Mouse (Mus musculus) CH12.LX (cell line): ENCODE results near the gene Ank3. TPM values are rescaled to one million over a fixed set of nuclear protein-coding genes. Genes with fewer than 3 reads are reported as not detected.

Source experiments
- DNase-seq: peaks from one replicate; pipeline ENCODE4 v3.0.0-alpha.2; 2013; ENCODE audit errors: extremely low read depth
- H3K27ac ChIP-seq: 2 replicates; pipeline ENCODE4 v1.5.1; 2012; ENCODE audit warnings: low read depth, mild to moderate bottlenecking, control low read depth, moderate library complexity; ENCODE audit not compliant: insufficient read depth
- H3K27me3 ChIP-seq: replicated peaks from 2 replicates; pipeline ENCODE3; 2012; ENCODE audit warnings: inconsistent platforms
- H3K36me3 ChIP-seq, 2 experiments: replicated peaks in 1 of 2; 2 replicates each; pipeline versions ENCODE3 to v1.6.1; 2012; ENCODE audit warnings: inconsistent platforms in 1 of 2, low read length in 1 of 2, mild to moderate bottlenecking in 1 of 2, mixed read lengths in 1 of 2, moderate library complexity in 1 of 2; ENCODE audit not compliant: control insufficient read depth in 1 of 2, insufficient read depth in 1 of 2
- H3K4me1 ChIP-seq, 2 experiments: 2 replicates each; pipeline ENCODE4 v1.6.1; 2012; ENCODE audit warnings: inconsistent platforms in 1 of 2, moderate library complexity in 1 of 2; ENCODE audit not compliant: insufficient read depth in 2 of 2, control insufficient read depth in 1 of 2
- H3K4me2 ChIP-seq: 2 replicates; pipeline ENCODE4 v1.6.1; 2012; ENCODE audit warnings: low read depth, mild to moderate bottlenecking, control low read depth; ENCODE audit not compliant: poor library complexity, insufficient read depth, severe bottlenecking
- H3K4me3 ChIP-seq, 3 experiments: fragments of 150-350 bp in 1 of 3; sonication (generic) in 1 of 3; replicated peaks in 1 of 3; 2 replicates each; pipeline versions ENCODE3 to v1.5.1; 2011 to 2012; ENCODE audit warnings: low read depth in 2 of 3, low read length in 2 of 3, mild to moderate bottlenecking in 2 of 3, moderate library complexity in 2 of 3, control low read depth in 1 of 3, improper control_type of control experiment in 1 of 3, inconsistent platforms in 1 of 3, mixed read lengths in 1 of 3; ENCODE audit not compliant: poor library complexity in 1 of 3
- H3K79me2 ChIP-seq: replicated peaks from 2 replicates; pipeline ENCODE4 v1.6.1; 2012; ENCODE audit warnings: mild to moderate bottlenecking, moderate library complexity; ENCODE audit not compliant: control insufficient read depth, poor library complexity, insufficient read depth, severe bottlenecking; ENCODE audit errors: extremely low read depth
- H3K9ac ChIP-seq: 2 replicates; pipeline ENCODE4 v1.6.1; 2012; ENCODE audit warnings: low read depth, mild to moderate bottlenecking, control low read depth, moderate library complexity; ENCODE audit not compliant: insufficient read depth
- H3K9me3 ChIP-seq: replicated peaks from 2 replicates; pipeline ENCODE3; 2012; ENCODE audit warnings: low read length, inconsistent platforms, mixed read lengths
- BHLHE40 ChIP-seq: IDR thresholded peaks from 2 replicates; pipeline ENCODE4 v1.6.1; 2011; ENCODE audit warnings: mild to moderate bottlenecking, low read depth, low read length, improper control_type of control experiment
- CHD1 ChIP-seq: IDR thresholded peaks from 2 replicates; pipeline ENCODE4 v1.6.1; 2012; ENCODE audit warnings: low read depth, low read length, improper control_type of control experiment, inconsistent platforms
- CTCF ChIP-seq, 2 experiments: IDR thresholded peaks in 1 of 2; conservative IDR thresholded peaks in 1 of 2; 2 replicates each; pipeline ENCODE4 v1.5.1; 2011 to 2012; ENCODE audit warnings: low read depth in 2 of 2, low read length in 2 of 2, improper control_type of control experiment in 1 of 2, inconsistent platforms in 1 of 2, mild to moderate bottlenecking in 1 of 2, moderate library complexity in 1 of 2
- E2F4 ChIP-seq: IDR thresholded peaks from 2 replicates; pipeline ENCODE4 v1.6.1; 2011; ENCODE audit warnings: low read depth, low read length, improper control_type of control experiment; ENCODE audit not compliant: insufficient replicate concordance
- ELF1 ChIP-seq: IDR thresholded peaks from 2 replicates; pipeline ENCODE4 v1.6.1; 2014; ENCODE audit warnings: low read depth, mild to moderate bottlenecking, inconsistent platforms, low read length, improper control_type of control experiment
- EP300 ChIP-seq: IDR thresholded peaks from 2 replicates; pipeline ENCODE4 v1.6.1; 2011; ENCODE audit warnings: low read length, improper control_type of control experiment
- ETS1 ChIP-seq: conservative IDR thresholded peaks from 2 replicates; pipeline ENCODE4 v1.6.1; 2012; ENCODE audit warnings: low read depth, mild to moderate bottlenecking, inconsistent platforms, low read length, improper control_type of control experiment, moderate library complexity
- HCFC1 ChIP-seq: IDR thresholded peaks from 2 replicates; pipeline ENCODE4 v1.6.1; 2012; ENCODE audit warnings: low read depth, mild to moderate bottlenecking, inconsistent platforms, low read length, improper control_type of control experiment
- IRF4 ChIP-seq: IDR thresholded peaks from 2 replicates; pipeline ENCODE4 v1.6.1; 2014; ENCODE audit warnings: low read depth, mild to moderate bottlenecking, inconsistent platforms, low read length, improper control_type of control experiment
- JUND ChIP-seq: conservative IDR thresholded peaks from 2 replicates; pipeline ENCODE4 v1.6.1; 2011; ENCODE audit warnings: low read depth, low read length, improper control_type of control experiment
- MAX ChIP-seq: IDR thresholded peaks from 2 replicates; pipeline ENCODE4 v1.6.1; 2011; ENCODE audit warnings: low read length, improper control_type of control experiment
- MAZ ChIP-seq: IDR thresholded peaks from 2 replicates; pipeline ENCODE4 v1.6.1; 2012; ENCODE audit warnings: low read depth, mild to moderate bottlenecking, inconsistent platforms, low read length, improper control_type of control experiment, moderate library complexity
- MEF2A ChIP-seq: IDR thresholded peaks from 2 replicates; pipeline ENCODE4 v1.6.1; 2014; ENCODE audit warnings: low read depth, mild to moderate bottlenecking, inconsistent platforms, low read length, improper control_type of control experiment, borderline replicate concordance
- MXI1 ChIP-seq: IDR thresholded peaks from 2 replicates; pipeline ENCODE4 v1.6.1; 2011; ENCODE audit warnings: mild to moderate bottlenecking, low read depth, low read length, improper control_type of control experiment
- NRF1 ChIP-seq: IDR thresholded peaks from 2 replicates; pipeline ENCODE4 v1.6.1; 2014; ENCODE audit warnings: low read depth, mild to moderate bottlenecking, inconsistent platforms, low read length, improper control_type of control experiment, moderate library complexity
- POLR2A ChIP-seq: IDR thresholded peaks from 2 replicates; pipeline ENCODE4 v1.6.1; 2011; ENCODE audit warnings: low read depth, mild to moderate bottlenecking, improper control_type of control experiment, low read length
- POLR2AphosphoS2 ChIP-seq: IDR thresholded peaks from 2 replicates; pipeline ENCODE4 v1.6.1; 2011; ENCODE audit warnings: low read depth, low read length, improper control_type of control experiment
- RCOR1 ChIP-seq: conservative IDR thresholded peaks from 2 replicates; pipeline ENCODE4 v1.6.1; 2012; ENCODE audit warnings: low read depth, mild to moderate bottlenecking, inconsistent platforms, low read length, improper control_type of control experiment
- SIN3A ChIP-seq: IDR thresholded peaks from 2 replicates; pipeline ENCODE4 v1.6.1; 2012; ENCODE audit warnings: low read length, improper control_type of control experiment, inconsistent platforms
- SMC3 ChIP-seq: IDR thresholded peaks from 2 replicates; pipeline ENCODE4 v1.6.1; 2011; ENCODE audit warnings: low read depth, low read length, improper control_type of control experiment
- USF1 ChIP-seq: IDR thresholded peaks from 2 replicates; pipeline ENCODE4 v1.6.1; 2014; ENCODE audit warnings: low read depth, mild to moderate bottlenecking, inconsistent platforms, low read length, improper control_type of control experiment
- USF2 ChIP-seq: conservative IDR thresholded peaks from 2 replicates; pipeline ENCODE4 v1.6.1; 2011; ENCODE audit warnings: low read depth, low read length, improper control_type of control experiment
- ZC3H11A ChIP-seq: IDR thresholded peaks from 2 replicates; pipeline ENCODE4 v1.6.1; 2012; ENCODE audit warnings: low read depth, mild to moderate bottlenecking, inconsistent platforms, low read length, improper control_type of control experiment
- ZMIZ1 ChIP-seq: IDR thresholded peaks from 2 replicates; pipeline ENCODE4 v1.6.1; 2012; ENCODE audit warnings: low read depth, mild to moderate bottlenecking, inconsistent platforms, low read length, improper control_type of control experiment
- ZNF384 ChIP-seq: IDR thresholded peaks from 2 replicates; pipeline ENCODE4 v1.6.1; 2012; ENCODE audit warnings: low read depth, low read length, improper control_type of control experiment, inconsistent platforms
- dilution Hi-C: fragments of 300-500 bp; cut with MboI; formaldehyde crosslinking; loops from 2 replicates; pipeline ENCODE4 v1.14.3; 2020; ENCODE audit warnings: low sequenced_read_pairs; ENCODE audit not compliant: extremely low pct_unique_long_range_greater_than_20kb, extremely low pct_ligation_motif_present
- in situ Hi-C: fragments of 300-500 bp; cut with MboI; formaldehyde crosslinking; loops from 3 replicates; pipeline ENCODE4 v1.14.3; 2019; ENCODE audit warnings: low sequenced_read_pairs, low pct_ligation_motif_present, low pct_unique_long_range_greater_than_20kb, mixed read lengths
- polyA plus RNA-seq: library from polyadenylated mRNA; unstranded; fragments of >175 nt; gene quantifications from 2 replicates; pipeline ENCODE4 v1.2.1, GENCODE M21; 2012; ENCODE audit warnings: low read depth; ENCODE audit not compliant: insufficient read length
- total RNA-seq, 2 experiments: library from RNA; depleted of rRNA; stranded (reverse); fragments of 300-350 nt in 1 of 2; fragments of >200 nt in 1 of 2; gene quantifications; 2 replicates each; pipeline ENCODE4 v1.2.3; 2012 to 2014

The Ank3 gene
- total and polyA plus RNA-seq, 3 experiments: 4.7 to 8.3 (median 6.2) TPM

DNA sequence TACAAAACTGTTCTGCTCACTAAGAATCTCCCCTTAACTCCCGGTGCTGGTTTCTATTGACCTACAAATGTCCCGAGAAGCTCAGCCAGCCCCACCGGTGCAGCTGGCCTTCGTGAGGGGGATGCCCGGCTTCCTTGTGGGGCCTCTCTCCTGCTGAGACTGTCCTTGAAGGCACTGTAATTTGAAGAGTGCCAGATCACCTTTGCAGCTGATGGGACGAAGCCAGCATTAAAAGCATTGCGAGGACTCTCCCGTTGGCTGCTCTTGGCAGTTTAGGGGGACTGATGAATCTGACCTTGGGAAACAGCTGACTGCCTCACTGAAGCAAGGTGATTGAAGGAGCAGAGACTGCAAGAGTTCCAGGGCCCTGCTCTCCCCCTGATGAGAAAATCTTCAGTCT lies 464.3 kb downstream of the Ank3 start:
- Histone ChIP-seq H3K27ac (no peak overlapping the region), H3K79me2 (no peaks in the 10 kb centered on the region), H3K9me3 (no peaks in the 10 kb centered on the region), H3K27me3 (no peaks in the 10 kb centered on the region), H3K4me3 (no peak overlapping the region), H3K4me2 (no peak overlapping the region), H3K4me1 (peaks cover 3 to 19% of the 10 kb centered on the region in 2 experiments; a peak in 2 of 4 replicates), H3K36me3 (peaks cover 0 to 14% of the 10 kb centered on the region in 2 experiments), H3K9ac (no peak overlapping the region)
- no peak for DNase-seq
- in situ Hi-C loops (loop anchor here (10.0 kb wide), 1 partner anchor 432 kb away; no protein-coding TSS in a partner anchor), dilution Hi-C loops (no loop called here)
- TF ChIP-seq ZMIZ1 (no peak), MAZ (no peak), MAX (no peak)

DNA sequence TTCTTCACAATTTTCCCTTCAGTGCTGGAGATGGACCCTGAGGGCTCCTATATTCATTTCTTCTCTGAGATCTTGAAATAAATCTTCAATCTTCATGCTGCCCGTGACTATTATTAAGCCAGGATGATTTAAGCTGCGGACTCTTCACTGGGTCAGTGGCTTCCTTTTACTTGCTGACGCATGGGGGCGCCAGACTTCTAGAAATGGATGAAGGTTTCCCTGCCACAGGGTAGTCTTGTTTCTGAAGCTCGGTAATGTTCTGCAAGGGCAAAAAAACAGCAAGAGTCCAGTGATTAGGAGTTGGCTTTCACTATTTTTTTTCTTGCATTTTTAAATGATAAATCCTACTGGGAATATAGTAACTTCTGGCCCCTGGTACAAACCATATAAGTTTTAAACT lies 471.8 kb downstream of the Ank3 start:
- Histone ChIP-seq H3K27me3 (no peaks in the 10 kb centered on the region), H3K4me3 (no peak overlapping the region), H3K36me3 (peaks cover 0 to 35% of the 10 kb centered on the region in 2 experiments), H3K4me1 (peaks cover 0 to 17% of the 10 kb centered on the region in 2 experiments; a peak in 2 of 4 replicates), H3K27ac (no peak overlapping the region), H3K9ac (no peak overlapping the region), H3K4me2 (no peak overlapping the region), H3K9me3 (no peaks in the 10 kb centered on the region), H3K79me2 (no peaks in the 10 kb centered on the region)
- in situ Hi-C loops (no loop called here), dilution Hi-C loops (no loop called here)
- peak; percentile 80 for DNase-seq
- TF ChIP-seq IRF4 (no peak; the same call in 1 of the 2 replicates), ETS1 (no peak), ZNF384 (peak; percentile 66), CHD1 (no peak), RCOR1 (no peak), NRF1 (no peak), HCFC1 (no peak), USF1 (no peak), USF2 (no peak), E2F4 (no peak), CTCF (conservative IDR thresholded peaks at IDR 0.05 in 1 of 2, IDR thresholded peaks at IDR 0.05 in 1 of 2; ENCODE audit: low read depth in 2 of 2, low read length in 2 of 2) (peak; percentile 55 to 97), SMC3 (peak; percentile 97), SIN3A (no peak), BHLHE40 (no peak), POLR2AphosphoS2 (no peak), ZC3H11A (peak; percentile 86), EP300 (no peak), ELF1 (no peak), MXI1 (no peak), POLR2A (no peak), MAX (no peak), MEF2A (no peak), JUND (no peak)
